Mouse (Mus musculus) liver, embryonic 13.5 days (tissue): Measurements from ENCODE around the gene Il1rl2. TPM values are rescaled to one million over a fixed set of nuclear protein-coding genes. Genes with fewer than 3 reads are reported as not detected.

Experiments
- ATAC-seq: fragments of 200-750 bp; cut with Nextera tagmentation; 2 replicates; pipeline ENCODE4 v1.8.0; 2017; ENCODE audit warnings: low read depth, mild to moderate bottlenecking, moderate number of reproducible peaks, moderate library complexity
- DNase-seq: peaks from one replicate; pipeline ENCODE4 v3.0.0; 2022
- H3K27ac ChIP-seq: fragments of 300-500 bp; sonication (generic); 2 replicates; pipeline ENCODE4 v1.5.1; 2015; ENCODE audit warnings: moderate library complexity, mild to moderate bottlenecking, inconsistent platforms
- H3K27me3 ChIP-seq: fragments of 300-500 bp; sonication (generic); 2 replicates; pipeline ENCODE4 v1.6.1; 2015; ENCODE audit warnings: mild to moderate bottlenecking, inconsistent platforms
- H3K36me3 ChIP-seq: fragments of 300-500 bp; sonication (generic); 2 replicates; pipeline ENCODE4 v1.6.1; 2015; ENCODE audit warnings: mild to moderate bottlenecking, inconsistent platforms
- H3K4me1 ChIP-seq: fragments of 300-500 bp; sonication (generic); replicated peaks from 2 replicates; pipeline ENCODE4 v1.6.1; 2015; ENCODE audit warnings: inconsistent platforms
- H3K4me2 ChIP-seq: fragments of 300-500 bp; sonication (generic); 2 replicates; pipeline ENCODE4 v1.6.1; 2015; ENCODE audit warnings: inconsistent platforms, mild to moderate bottlenecking, moderate library complexity
- H3K4me3 ChIP-seq: fragments of 300-500 bp; sonication (generic); replicated peaks from 2 replicates; pipeline ENCODE4 v1.5.1; 2015; ENCODE audit warnings: mild to moderate bottlenecking, inconsistent platforms
- H3K9ac ChIP-seq: fragments of 300-500 bp; sonication (generic); 2 replicates; pipeline ENCODE4 v1.6.1; 2015; ENCODE audit warnings: mild to moderate bottlenecking, inconsistent platforms
- H3K9me3 ChIP-seq: fragments of 300-500 bp; sonication (generic); replicated peaks from 2 replicates; pipeline ENCODE4 v1.6.1; 2016; ENCODE audit warnings: inconsistent platforms
- WGBS: fragments of 180-500 bp; shearing (Covaris S2); methylation state at CpG from one replicate; pipeline ENCODE4 v1.1.7; 2015; ENCODE audit not compliant: insufficient replicate concordance; 5-methylcytosine and 5-hydroxymethylcytosine counted together
- polyA plus RNA-seq: library from polyadenylated mRNA; unstranded; fragments of >200 nt; fragmentation: Nextera tagmentation; extraction: Ambion mirVana; gene quantifications from 2 replicates; pipeline ENCODE4 v1.2.1, GENCODE M21; 2015

The Il1rl2 gene
- 1.4 and 1.8 TPM in 2 replicates for polyA plus RNA-seq

DNA sequence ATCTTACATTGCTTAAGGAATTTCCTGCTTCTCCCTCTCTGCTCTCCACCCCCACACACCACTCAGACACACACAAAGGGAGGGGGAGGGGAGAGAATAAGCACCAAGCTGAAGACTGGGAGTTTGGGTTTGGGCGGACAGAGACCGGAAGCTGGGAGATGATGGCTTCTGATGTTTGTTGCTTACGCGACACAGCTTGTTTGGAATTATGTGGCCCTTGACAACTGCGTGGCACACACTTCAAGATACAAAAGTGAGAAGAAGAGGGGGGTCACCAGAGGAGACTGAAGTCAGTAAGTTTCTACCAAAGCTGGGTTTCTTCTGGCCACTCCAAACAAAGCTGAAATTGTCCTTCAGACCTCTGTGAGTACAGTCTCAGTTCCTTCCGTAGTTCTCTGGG is at the start of gene Il1rl2:
Il1rl2 (plus strand) TSS at position 154 of the 400 bp plus-strand sequence.
- Histone ChIP-seq H3K36me3 (no peaks in the 10 kb centered on the region), H3K9ac (peak within 1 kb of the TSS; percentile 55), H3K27me3 (peaks cover 23% of the 10 kb centered on the region), H3K4me2 (peak within 1 kb of the TSS; percentile 77), H3K4me1 (peaks cover 42% of the 10 kb centered on the region), H3K4me3 (peak within 1 kb of the TSS; percentile 57), H3K9me3 (no peaks in the 10 kb centered on the region), H3K27ac (no peak within 1 kb of the TSS)
- no peak for DNase-seq
- 0 out of 2 replicates have a peak, but pooled peaks have one; percentile 4 for ATAC-seq
- 15% methylated on average over 6 of the region's 6 CpGs for WGBS

DNA sequence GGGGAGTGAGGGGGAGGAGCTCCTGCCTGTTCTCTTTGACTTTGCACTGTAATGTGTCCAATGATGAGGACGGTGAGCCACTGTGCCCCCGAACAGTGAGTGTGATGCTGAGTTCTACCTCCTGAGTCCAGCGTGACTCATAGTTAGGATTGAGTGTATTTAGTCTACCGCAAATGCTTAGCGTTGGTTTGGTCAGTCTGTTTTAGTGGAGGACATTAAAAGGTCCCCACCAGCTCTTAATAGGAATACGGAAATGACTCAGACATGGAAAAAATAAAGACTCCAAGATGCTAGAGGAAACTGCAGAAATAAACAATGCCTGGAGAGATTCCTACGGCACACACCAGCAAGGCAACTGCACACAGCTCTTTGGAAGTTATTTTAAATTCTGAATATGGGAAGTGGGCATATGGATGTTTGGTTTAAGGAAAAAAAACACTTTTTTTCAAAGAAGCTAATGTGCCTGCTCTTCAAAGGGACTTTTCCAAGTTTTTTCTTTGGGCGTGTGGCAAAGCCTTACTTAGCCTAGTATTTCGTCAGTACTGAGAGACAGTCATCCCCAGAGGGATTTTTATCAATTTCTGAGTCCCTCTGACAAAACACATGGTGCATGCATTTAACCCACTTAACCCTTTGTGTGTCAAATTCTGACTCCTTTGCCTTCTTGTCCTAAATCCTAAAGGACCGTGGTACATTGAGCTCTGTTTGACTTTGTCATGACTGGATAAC is 49.0 kb upstream of the Il1rl2 start:
- Histone ChIP-seq H3K4me3 (no peak overlapping the region), H3K27ac (no peak overlapping the region), H3K36me3 (peaks cover 5% of the 10 kb centered on the region), H3K9me3 (no peaks in the 10 kb centered on the region), H3K9ac (no peak overlapping the region), H3K27me3 (0 out of 2 replicates have a peak, but pooled peaks cover under 1% of the 10 kb centered on the region), H3K4me2 (no peak overlapping the region), H3K4me1 (peaks cover 36% of the 10 kb centered on the region)
- DNase-seq (no peak), ATAC-seq (no peak)
- WGBS, result 59% methylated on average over 10 of the region's 10 CpGs

DNA sequence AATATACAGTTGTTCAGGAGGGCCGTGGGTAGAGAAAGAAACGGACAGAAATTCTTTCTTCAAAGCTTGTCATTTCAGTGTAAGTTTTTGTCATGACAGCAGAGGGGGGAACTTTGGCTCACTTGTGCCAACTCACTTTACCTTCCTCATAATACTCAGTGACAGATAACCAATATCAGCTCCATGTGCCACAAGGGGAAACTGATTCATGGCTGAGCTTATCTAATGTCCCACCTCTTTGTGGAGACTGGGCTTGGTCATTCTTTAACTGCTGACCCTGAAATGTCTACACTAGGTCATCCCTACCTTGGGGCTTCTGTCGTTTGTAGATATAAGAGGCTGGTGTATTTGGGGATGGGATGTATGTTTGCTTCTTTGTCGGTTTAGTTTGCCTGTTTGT is 46.5 kb upstream of the Il1rl2 start:
- no peak overlapping the region for H3K27ac ChIP-seq
- no peak overlapping the region for H3K4me3 ChIP-seq
- WGBS, result 52% methylated on average over 4 of the region's 4 CpGs
- no peaks in the 10 kb centered on the region for H3K27me3 ChIP-seq
- H3K4me1 ChIP-seq, result peaks cover 24% of the 10 kb centered on the region
- no peak overlapping the region for H3K9ac ChIP-seq
- H3K9me3 ChIP-seq, result no peaks in the 10 kb centered on the region
- peaks cover 8% of the 10 kb centered on the region for H3K36me3 ChIP-seq
- ATAC-seq (no peak), DNase-seq (no peak)
- no peak overlapping the region for H3K4me2 ChIP-seq

DNA sequence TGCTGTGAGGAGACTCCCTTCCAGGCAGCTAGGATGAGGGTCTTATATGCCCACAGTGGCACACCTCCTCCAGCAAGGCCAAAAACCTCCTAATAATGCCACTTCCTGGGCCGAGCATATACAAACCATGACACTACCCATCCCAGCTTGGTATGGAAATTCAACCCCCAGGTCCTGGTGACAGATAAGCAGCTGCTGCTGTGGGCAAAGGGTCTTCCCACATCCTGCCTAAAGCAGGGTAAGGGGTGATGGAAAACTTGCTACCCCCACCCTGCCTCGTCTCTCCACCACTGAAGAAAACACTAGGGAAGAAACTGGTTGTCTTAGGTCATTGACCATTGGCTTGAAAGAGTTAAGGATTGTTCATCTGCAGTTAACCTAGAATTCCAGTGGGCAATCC is 45.7 kb upstream of the Il1rl2 start:
- Histone ChIP-seq H3K4me1 (peaks cover 25% of the 10 kb centered on the region), H3K9ac (no peak overlapping the region), H3K9me3 (no peaks in the 10 kb centered on the region), H3K27ac (no peak overlapping the region), H3K4me2 (no peak overlapping the region), H3K4me3 (no peak overlapping the region), H3K27me3 (no peaks in the 10 kb centered on the region), H3K36me3 (peaks cover 9% of the 10 kb centered on the region)
- 44% methylated on average over 2 of the region's 2 CpGs for WGBS
- no peak for DNase-seq
- ATAC-seq, result no peak

DNA sequence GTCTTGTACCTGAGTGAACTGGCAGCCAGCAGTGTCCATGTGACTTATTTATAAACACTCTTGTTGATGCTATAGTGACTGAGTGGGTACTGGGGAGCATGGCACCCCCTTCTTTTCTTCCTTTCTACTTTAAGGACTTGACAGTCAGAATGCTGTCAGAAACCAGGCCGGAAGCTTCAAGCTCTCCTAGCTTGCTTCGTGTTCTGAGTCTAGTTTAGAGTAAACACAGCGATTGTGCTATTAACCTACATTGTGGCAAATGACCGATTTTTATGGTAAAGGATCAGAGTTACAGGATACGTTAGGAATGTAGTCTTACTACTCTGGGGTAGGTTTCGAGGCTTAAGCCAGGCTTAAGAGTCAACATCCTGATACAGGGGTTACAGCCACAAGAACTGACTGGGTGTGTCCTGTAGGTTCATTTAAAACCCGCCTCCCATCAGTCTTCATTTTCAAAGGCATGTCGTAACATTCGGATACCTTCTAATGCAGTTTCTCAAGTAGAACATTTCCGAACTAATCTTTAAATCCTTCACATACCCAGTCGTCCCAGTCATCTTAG is 45.1 kb upstream of the Il1rl2 start:
- Histone ChIP-seq H3K27ac (no peak overlapping the region), H3K4me1 (peaks cover 28% of the 10 kb centered on the region), H3K4me3 (no peak overlapping the region), H3K4me2 (no peak overlapping the region), H3K9ac (no peak overlapping the region), H3K9me3 (no peaks in the 10 kb centered on the region), H3K27me3 (no peaks in the 10 kb centered on the region), H3K36me3 (peaks cover 9% of the 10 kb centered on the region)
- 65% methylated on average over 11 of the region's 11 CpGs for whole genome bisulfite sequencing
- no peak for ATAC-seq
- no peak for DNase-seq

DNA sequence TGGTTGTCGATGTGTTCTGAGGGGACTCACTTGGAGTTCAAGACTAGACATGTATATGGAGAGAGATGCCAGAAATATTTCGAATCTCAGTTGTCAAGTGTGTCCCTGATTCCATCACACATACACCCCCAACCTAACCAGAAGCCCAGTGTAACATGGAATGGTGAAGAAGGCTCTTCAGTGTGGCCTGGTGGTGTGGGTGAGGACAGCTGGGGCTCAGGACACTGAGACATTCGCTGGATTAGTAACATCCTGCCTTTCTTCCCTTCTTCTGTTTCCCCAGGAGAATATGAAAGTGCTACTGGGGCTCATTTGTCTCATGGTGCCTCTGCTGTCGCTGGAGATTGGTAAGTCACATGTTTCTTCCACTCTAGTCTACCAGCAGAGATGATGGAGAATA is 42.5 kb upstream of the Il1rl2 start:
- no peak overlapping the region for H3K27ac ChIP-seq
- DNase-seq (no peak), ATAC-seq (no peak)
- WGBS, result 57% methylated on average over 4 of the region's 4 CpGs
- no peaks in the 10 kb centered on the region for H3K9me3 ChIP-seq
- H3K4me3 ChIP-seq, result no peak overlapping the region
- H3K4me1 ChIP-seq, result peaks cover 33% of the 10 kb centered on the region
- H3K27me3 ChIP-seq, result no peaks in the 10 kb centered on the region
- H3K36me3 ChIP-seq, result peaks cover 9% of the 10 kb centered on the region
- H3K9ac ChIP-seq, result no peak overlapping the region
- H3K4me2 ChIP-seq, result no peak overlapping the region

DNA sequence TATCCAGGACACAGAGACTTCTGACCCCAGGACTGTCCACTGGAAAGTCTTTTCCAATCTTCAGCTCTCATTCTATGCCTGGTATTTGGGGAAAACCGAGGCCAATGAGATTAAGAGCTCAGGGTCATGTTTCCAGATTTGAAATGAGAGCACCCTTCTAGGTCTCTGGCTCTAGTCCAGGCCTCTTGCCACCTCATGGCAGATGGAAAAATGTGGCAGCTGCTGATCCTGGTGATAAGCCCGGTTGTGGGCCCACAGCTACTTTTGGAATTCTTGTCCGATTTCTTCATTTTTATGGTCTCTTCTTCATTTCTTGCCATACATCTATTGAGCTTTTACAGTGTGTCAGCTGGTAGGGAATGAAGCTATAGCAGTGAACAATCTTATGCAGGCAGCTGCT is 42.0 kb upstream of the Il1rl2 start:
- 60% methylated on average over 3 of the region's 3 CpGs for WGBS
- DNase-seq (no peak), ATAC-seq (no peak)
- H3K9me3 ChIP-seq, result no peaks in the 10 kb centered on the region
- no peak overlapping the region for H3K4me3 ChIP-seq
- H3K4me1 ChIP-seq, result peaks cover 30% of the 10 kb centered on the region
- H3K27me3 ChIP-seq, result no peaks in the 10 kb centered on the region
- H3K27ac ChIP-seq, result no peak overlapping the region
- H3K36me3 ChIP-seq, result peaks cover 9% of the 10 kb centered on the region
- H3K4me2 ChIP-seq, result no peak overlapping the region
- no peak overlapping the region for H3K9ac ChIP-seq

DNA sequence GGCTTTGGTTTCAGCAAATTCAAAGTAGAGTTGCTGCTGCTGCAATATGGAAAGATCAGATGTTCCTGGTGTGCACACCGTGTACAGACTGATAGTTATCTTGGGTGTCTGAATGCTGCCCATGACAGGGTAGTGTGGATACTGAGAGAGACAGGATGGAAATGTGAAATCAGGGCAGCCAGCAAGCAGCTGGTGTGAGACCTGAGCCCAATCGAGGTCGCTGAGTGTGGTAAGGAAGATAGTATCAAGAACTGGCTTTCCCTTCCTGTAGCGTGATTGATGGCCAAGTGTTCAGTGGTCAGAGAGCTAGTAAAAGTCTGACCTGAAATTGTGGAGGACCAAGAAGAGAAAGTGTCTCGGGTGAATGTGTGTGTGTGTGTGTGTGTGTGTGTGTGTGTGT is 40.4 kb upstream of the Il1rl2 start:
- ATAC-seq (no peak), DNase-seq (no peak)
- Histone ChIP-seq H3K27ac (no peak overlapping the region), H3K9ac (no peak overlapping the region), H3K9me3 (no peaks in the 10 kb centered on the region), H3K4me1 (peaks cover 14% of the 10 kb centered on the region), H3K4me2 (no peak overlapping the region), H3K4me3 (no peak overlapping the region), H3K36me3 (peaks cover 6% of the 10 kb centered on the region), H3K27me3 (no peaks in the 10 kb centered on the region)
- 18% methylated on average over 5 of the region's 5 CpGs for WGBS

DNA sequence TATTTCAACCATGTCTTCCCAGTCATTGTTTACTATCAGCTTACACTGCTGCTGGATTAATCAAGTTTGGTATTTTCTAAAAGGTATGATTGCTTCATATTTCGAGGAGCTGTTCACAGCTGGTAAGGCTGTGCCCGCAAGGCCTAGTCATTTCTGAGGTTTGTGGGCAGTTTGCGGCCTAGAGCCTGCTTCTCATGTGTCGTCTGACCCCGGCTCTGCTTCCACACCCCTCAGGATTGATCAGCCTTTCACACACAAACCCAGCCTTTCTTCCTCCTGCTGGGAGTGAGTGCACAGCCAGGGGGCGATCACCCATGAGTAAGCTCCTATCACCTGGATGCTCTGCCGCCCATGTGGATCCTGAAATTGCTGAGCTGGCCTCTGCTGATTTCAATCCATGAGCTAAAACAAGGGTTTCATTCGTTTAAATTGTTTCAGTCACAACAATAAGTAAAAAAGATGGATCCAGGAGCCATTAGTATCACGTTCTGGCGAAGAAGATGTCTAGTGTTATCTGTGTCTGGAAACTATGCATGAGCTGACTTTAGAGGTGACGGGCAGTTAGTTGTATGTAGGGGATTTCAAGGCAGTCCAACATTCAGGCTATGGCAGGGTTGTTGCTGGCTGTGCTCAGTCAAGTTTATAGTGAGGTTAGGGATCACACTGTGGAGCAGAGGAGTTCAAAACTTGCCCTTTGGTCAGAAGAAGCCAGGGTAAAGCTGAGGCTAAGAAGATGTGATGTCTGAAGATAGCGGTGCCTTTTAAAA is 33.7 kb upstream of the Il1rl2 start:
- no peak for DNase-seq
- ATAC-seq, result no peak
- Histone ChIP-seq H3K4me1 (no peaks in the 10 kb centered on the region), H3K9me3 (no peaks in the 10 kb centered on the region), H3K9ac (no peak overlapping the region), H3K27ac (no peak overlapping the region), H3K4me3 (no peak overlapping the region), H3K4me2 (no peak overlapping the region), H3K27me3 (no peaks in the 10 kb centered on the region), H3K36me3 (no peaks in the 10 kb centered on the region)
- WGBS, result 59% methylated on average over 12 of the region's 12 CpGs

DNA sequence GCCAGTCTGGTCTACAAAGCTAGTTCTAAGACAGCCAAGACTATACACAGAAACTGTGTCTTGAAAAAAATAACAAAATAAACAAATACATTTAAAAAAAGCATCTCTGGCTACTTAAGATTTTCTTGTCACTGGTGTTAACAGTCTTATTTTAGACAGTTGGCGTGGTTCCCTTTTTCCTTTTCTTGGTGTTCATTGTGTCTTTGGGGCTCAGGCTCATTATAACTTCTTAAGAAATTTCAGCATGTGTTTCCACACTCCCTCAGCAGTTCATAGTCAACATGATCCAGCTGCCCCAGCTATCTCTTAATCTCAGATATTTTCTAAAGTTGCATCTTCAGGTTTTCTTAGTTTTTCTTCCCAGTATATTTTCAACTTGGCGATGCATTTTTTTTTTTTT is 32.2 kb upstream of the Il1rl2 start:
- ATAC-seq (no peak), DNase-seq (no peak)
- no peak overlapping the region for H3K4me3 ChIP-seq
- no peaks in the 10 kb centered on the region for H3K27me3 ChIP-seq
- no peak overlapping the region for H3K27ac ChIP-seq
- no peak overlapping the region for H3K9ac ChIP-seq
- no peak overlapping the region for H3K4me2 ChIP-seq
- no peaks in the 10 kb centered on the region for H3K36me3 ChIP-seq
- H3K9me3 ChIP-seq, result no peaks in the 10 kb centered on the region
- H3K4me1 ChIP-seq, result peaks cover 8% of the 10 kb centered on the region
- WGBS, result 79% methylated on average over 2 of the region's 2 CpGs

DNA sequence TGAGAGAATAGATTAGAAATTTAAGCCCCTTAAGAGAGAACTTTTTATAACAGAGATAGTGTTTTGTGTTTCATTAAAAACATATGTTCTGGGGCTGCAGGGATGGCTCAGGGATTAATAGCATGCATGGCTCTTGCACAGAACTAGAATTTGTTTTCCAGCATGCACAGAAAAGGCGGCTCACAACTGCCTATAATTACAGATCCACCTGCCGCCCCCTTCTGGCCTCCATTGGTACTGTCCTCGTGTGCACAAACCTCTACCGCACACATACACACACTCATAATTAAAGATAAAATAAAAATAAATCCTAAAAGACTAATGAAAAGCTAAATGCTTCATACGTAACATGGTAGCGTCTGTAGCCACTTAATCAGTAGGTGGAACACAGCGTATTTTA is 30.5 kb upstream of the Il1rl2 start:
- no peak for ATAC-seq
- no peaks in the 10 kb centered on the region for H3K36me3 ChIP-seq
- H3K9ac ChIP-seq, result no peak overlapping the region
- peaks cover 14% of the 10 kb centered on the region for H3K4me1 ChIP-seq
- no peak overlapping the region for H3K4me3 ChIP-seq
- 81% methylated on average over 7 of the region's 7 CpGs for WGBS
- H3K9me3 ChIP-seq, result no peaks in the 10 kb centered on the region
- no peak overlapping the region for H3K27ac ChIP-seq
- H3K4me2 ChIP-seq, result no peak overlapping the region
- no peaks in the 10 kb centered on the region for H3K27me3 ChIP-seq
- no peak for DNase-seq
